Mouse (Mus musculus): ENCODE measurements around the gene Shc4. TPM values are rescaled to one million over a fixed set of nuclear protein-coding genes. Genes with fewer than 3 reads are reported as not detected.

Shc4 gene
- polyA plus RNA-seq, 1 experiment from 2014 or later, result 0.82 TPM

GRCm38 (mm10) chr2:125659823-125660536, 64.0 kb downstream of the Shc4 start:
- H3K27me3 ChIP-seq (replicated peaks), result peaks cover 6% of the 10 kb centered on the region; the same call in 1 of the 2 replicates
- 15% methylated on average over 10 of the region's 10 CpGs for WGBS (ENCODE audit: insufficient replicate concordance)
- H3K9ac ChIP-seq, result peak overlapping the region; percentile 1; the same call in 1 of the 2 replicates
- H3K36me3 ChIP-seq, result no peaks in the 10 kb centered on the region
- H3K4me1 ChIP-seq, result peaks cover 35% of the 10 kb centered on the region
- H3K4me2 ChIP-seq, result peak overlapping the region; percentile 39
- H3K27ac ChIP-seq, result no peak overlapping the region
- H3K4me3 ChIP-seq, result peak overlapping the region; percentile 4; the same call in 1 of the 2 replicates
- no peaks in the 10 kb centered on the region for H3K9me3 ChIP-seq (replicated peaks)
- ATAC-seq, result peak; percentile 36

DNA sequence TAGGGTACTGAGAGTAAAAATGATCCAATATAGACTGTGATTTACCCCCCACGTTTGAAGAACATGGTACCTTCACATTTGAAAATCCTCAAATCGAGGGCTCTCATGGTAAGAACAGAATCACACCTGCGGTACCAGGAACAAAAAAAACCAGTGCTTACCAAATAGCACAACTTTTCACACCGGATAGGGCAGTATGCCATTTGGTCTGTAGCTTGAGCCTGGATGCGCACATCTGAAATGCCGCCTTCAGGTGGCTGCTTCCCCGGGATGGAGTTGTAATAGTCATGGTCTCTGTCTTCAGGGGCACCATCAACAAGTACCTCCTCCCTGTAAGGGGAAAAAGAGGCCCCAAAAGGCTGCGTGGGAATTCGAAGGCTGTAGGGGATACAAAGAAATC, 68.6 kb downstream of the Shc4 start:
- H3K9me3 ChIP-seq (replicated peaks), result no peaks in the 10 kb centered on the region
- no peak for ATAC-seq
- no peaks in the 10 kb centered on the region for H3K27me3 ChIP-seq (replicated peaks)
- H3K27ac ChIP-seq, result no peak overlapping the region
- peaks cover under 1% of the 10 kb centered on the region for H3K4me1 ChIP-seq
- no peak overlapping the region for H3K4me2 ChIP-seq
- H3K4me3 ChIP-seq, result no peak overlapping the region
- no peaks in the 10 kb centered on the region for H3K36me3 ChIP-seq
- no peak overlapping the region for H3K9ac ChIP-seq
- 75% methylated on average over 9 of the region's 9 CpGs for WGBS (ENCODE audit: insufficient replicate concordance)

DNA sequence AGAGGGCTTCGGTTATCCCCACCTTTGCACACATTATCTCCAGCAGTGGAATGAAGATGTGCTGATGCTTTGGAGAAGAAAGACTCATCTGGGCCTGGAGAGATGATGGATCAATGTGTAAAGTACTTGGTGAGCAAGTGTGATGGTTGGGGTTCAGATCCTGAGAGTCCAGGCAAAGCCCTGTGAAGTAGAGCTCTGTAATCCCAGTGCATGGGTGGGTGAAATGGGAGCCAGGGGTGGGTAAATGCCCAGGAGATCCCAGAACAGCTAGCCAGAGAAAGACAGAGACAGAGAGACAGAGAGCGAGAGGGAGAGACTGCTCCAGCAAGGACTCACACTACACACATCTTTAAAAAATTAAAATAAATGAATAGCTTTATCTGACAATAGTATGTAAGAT, 70.7 kb downstream of the Shc4 start:
- no peak for ATAC-seq
- Histone ChIP-seq H3K27me3 (replicated peaks) (no peaks in the 10 kb centered on the region), H3K9me3 (replicated peaks) (no peaks in the 10 kb centered on the region), H3K4me3 (no peak overlapping the region), H3K4me1 (no peaks in the 10 kb centered on the region), H3K27ac (no peak overlapping the region), H3K4me2 (no peak overlapping the region), H3K36me3 (no peaks in the 10 kb centered on the region), H3K9ac (no peak overlapping the region)
- WGBS (ENCODE audit: insufficient replicate concordance), result 81% methylated on average over 2 of the region's 2 CpGs

DNA sequence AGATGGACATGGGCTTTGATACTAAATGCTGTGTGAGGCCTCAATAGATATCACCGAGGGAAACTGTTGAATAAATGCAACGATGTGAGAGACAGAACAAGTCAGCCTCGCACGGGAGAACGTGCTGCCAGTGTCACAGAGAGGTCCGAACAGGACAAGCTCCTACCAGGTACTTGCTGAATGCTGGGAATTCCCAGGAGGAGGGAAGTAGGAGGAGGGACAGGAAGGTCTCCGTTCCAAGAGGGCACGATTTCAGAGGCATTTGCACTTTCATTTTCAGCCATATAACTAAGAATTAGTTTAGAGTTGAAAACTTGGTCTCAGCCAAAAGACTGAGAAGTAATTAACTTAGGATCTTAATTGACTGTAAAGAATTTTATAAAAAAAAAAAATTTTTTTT, 72.4 kb downstream of the Shc4 start:
- Histone ChIP-seq H3K4me3 (no peak overlapping the region), H3K27me3 (replicated peaks) (no peaks in the 10 kb centered on the region), H3K4me2 (no peak overlapping the region), H3K36me3 (no peaks in the 10 kb centered on the region), H3K9ac (no peak overlapping the region), H3K9me3 (replicated peaks) (no peaks in the 10 kb centered on the region), H3K4me1 (no peaks in the 10 kb centered on the region), H3K27ac (no peak overlapping the region)
- ATAC-seq, result no peak
- WGBS (ENCODE audit: insufficient replicate concordance), result 68% methylated on average over 8 of the region's 8 CpGs

- no peak overlapping the region for H3K4me2 ChIP-seq
- H3K9ac ChIP-seq, result no peak overlapping the region
- ATAC-seq, result no peak
- no peak overlapping the region for H3K27ac ChIP-seq
- 80% methylated on average over 14 of the region's 14 CpGs for WGBS (ENCODE audit: insufficient replicate concordance)
- no peaks in the 10 kb centered on the region for H3K27me3 ChIP-seq (replicated peaks)
- H3K36me3 ChIP-seq, result no peaks in the 10 kb centered on the region
- H3K4me1 ChIP-seq, result no peaks in the 10 kb centered on the region
- no peaks in the 10 kb centered on the region for H3K9me3 ChIP-seq (replicated peaks)
- no peak overlapping the region for H3K4me3 ChIP-seq
Measured at GRCm38 (mm10) chr2:125650742-125651352, 73.1 kb downstream of the Shc4 start.

DNA sequence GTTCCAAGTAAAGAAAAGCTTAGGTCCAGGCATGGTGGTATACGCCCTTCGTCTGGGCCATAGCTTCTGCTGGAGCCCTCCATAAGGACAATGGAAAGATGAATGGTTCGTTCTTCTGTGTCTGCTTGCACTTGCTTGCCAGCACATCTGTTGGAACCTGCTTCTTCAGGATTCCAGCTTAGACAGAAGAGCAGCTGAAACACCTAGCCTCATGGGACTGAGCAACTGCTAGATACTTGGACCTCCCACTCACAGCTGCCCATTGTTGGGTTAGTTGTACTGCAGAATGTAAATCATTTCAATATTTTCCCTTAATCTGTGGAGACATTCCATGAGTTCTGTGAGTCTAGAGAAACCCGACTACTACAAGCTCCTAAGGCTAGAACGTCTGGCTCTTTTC, 73.9 kb downstream of the Shc4 start:
- Histone ChIP-seq H3K36me3 (no peaks in the 10 kb centered on the region), H3K9ac (no peak overlapping the region)
- no peak for ATAC-seq

DNA sequence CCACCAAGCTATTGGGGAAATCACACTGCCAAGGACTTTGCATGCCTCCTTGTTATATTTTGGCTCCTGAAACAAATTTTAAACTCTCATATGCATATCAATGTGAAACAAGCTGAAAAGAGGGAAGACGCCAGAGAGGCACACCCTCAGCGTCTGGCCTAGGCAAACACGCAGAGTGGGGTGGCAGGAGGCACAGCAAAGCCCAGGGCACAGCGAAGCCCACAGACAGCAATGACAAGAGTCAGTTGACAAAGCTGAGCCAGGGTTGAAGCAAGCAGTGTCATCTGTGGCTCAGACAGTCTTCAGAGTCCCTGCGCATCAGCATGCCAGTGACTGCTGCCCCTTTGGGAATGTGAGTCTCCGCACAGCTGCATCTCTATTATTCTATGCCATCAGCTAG, 79.0 kb downstream of the Shc4 start:
- Histone ChIP-seq H3K4me3 (no peak overlapping the region), H3K36me3 (no peaks in the 10 kb centered on the region), H3K27me3 (replicated peaks) (no peaks in the 10 kb centered on the region), H3K9me3 (replicated peaks) (no peaks in the 10 kb centered on the region), H3K9ac (no peak overlapping the region), H3K4me2 (no peak overlapping the region), H3K4me1 (no peaks in the 10 kb centered on the region), H3K27ac (no peak overlapping the region)
- 75% methylated on average over 6 of the region's 6 CpGs for WGBS (ENCODE audit: insufficient replicate concordance)
- ATAC-seq, result no peak

More for the DNA sequence above, 73.9 kb downstream of the Shc4 start:
- Histone ChIP-seq H3K9me3 (replicated peaks) (no peaks in the 10 kb centered on the region), H3K27ac (no peak overlapping the region), H3K4me2 (no peak overlapping the region), H3K4me3 (no peak overlapping the region), H3K27me3 (replicated peaks) (no peaks in the 10 kb centered on the region), H3K4me1 (no peaks in the 10 kb centered on the region)
- WGBS (ENCODE audit: insufficient replicate concordance), result 75% methylated on average over 5 of the region's 5 CpGs

DNA sequence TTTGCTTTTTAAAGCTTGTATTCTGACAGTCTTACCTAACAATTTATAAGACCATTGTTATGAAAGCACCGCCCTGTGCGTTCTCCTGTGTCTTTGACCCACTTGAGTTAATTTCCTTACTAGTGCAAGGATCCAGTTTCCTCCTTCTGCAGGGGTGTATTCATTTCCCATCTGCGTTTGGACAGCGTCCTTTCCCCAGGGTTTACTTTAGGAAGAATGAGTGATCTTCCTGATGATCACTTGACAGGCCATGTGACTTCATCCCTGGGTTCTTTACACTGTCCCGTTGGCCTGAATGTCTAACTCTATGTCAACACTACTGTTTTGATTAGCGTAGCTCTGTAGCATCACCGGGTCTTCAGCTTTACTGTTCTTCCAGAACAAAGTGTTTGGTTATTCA, 86.6 kb downstream of the Shc4 start:
- H3K36me3 ChIP-seq, result no peaks in the 10 kb centered on the region
- ATAC-seq, result no peak
- 69% methylated on average over 7 of the region's 7 CpGs for WGBS (ENCODE audit: insufficient replicate concordance)
- H3K27me3 ChIP-seq (replicated peaks), result no peaks in the 10 kb centered on the region
- H3K4me1 ChIP-seq, result no peaks in the 10 kb centered on the region
- H3K9ac ChIP-seq, result no peak overlapping the region
- H3K27ac ChIP-seq, result no peak overlapping the region
- no peak overlapping the region for H3K4me2 ChIP-seq
- no peak overlapping the region for H3K4me3 ChIP-seq
- no peaks in the 10 kb centered on the region for H3K9me3 ChIP-seq (replicated peaks)

DNA sequence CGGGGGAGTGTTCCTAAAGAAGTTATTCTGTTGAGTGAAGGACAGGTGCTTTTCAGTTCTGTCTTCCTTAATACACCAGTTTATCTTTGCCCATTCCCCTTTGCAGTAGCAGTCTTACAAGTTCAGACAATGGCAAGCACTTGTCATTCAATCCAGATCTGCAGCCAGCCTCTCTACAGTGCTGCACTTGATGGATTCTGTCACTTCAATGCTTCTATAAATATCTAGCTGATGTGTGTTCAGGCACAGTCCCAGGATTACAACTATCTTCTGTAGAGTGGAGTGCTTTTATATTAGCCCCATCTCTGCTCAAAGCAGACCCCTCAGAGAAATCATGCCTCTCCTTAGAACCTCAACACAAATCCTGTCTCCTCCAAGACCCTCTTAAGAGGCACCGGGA, 93.9 kb downstream of the Shc4 start:
- no peak for ATAC-seq
- Histone ChIP-seq H3K36me3 (no peaks in the 10 kb centered on the region), H3K4me2 (no peak overlapping the region), H3K4me1 (peaks cover 8% of the 10 kb centered on the region), H3K9ac (no peak overlapping the region), H3K27me3 (replicated peaks) (0 out of 2 replicates have a peak, but pooled peaks cover 4% of the 10 kb centered on the region), H3K27ac (no peak overlapping the region), H3K9me3 (replicated peaks) (no peaks in the 10 kb centered on the region), H3K4me3 (no peak overlapping the region)
- 85% methylated on average over 2 of the region's 2 CpGs for WGBS (ENCODE audit: insufficient replicate concordance)

DNA sequence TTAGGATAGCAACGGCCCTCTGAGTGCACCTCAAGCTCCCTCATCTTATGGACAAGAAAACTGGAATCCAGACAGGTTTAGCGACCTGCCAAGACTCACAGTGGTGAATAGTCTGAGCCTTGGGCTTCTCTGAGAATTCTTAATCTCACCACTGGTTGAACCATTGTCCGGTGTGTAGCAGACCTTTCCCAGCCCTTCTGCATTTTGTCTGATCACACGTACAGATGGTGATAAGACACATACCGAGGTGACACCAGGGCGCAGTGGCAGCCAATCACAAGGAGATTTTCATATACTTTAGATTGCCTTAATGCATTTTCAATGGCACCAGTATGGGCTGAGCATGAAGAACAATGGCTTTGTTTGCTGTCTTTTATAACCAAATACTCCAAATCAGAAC, 95.5 kb downstream of the Shc4 start:
- Histone ChIP-seq H3K27ac (no peak overlapping the region), H3K27me3 (replicated peaks) (0 out of 2 replicates have a peak, but pooled peaks cover 4% of the 10 kb centered on the region), H3K9me3 (replicated peaks) (no peaks in the 10 kb centered on the region), H3K4me3 (no peak overlapping the region), H3K4me1 (peaks cover 17% of the 10 kb centered on the region), H3K36me3 (no peaks in the 10 kb centered on the region), H3K4me2 (no peak overlapping the region), H3K9ac (no peak overlapping the region)
- WGBS (ENCODE audit: insufficient replicate concordance), result 58% methylated on average over 6 of the region's 6 CpGs
- ATAC-seq, result no peak

GRCm38 (mm10) chr2:125626536-125626935, 97.4 kb downstream of the Shc4 start:
- WGBS (ENCODE audit: insufficient replicate concordance), result 81% methylated on average over 4 of the region's 4 CpGs
- Histone ChIP-seq H3K9ac (no peak overlapping the region), H3K27ac (0 out of 2 replicates have a peak overlapping the region, but pooled peaks have one; percentile 14), H3K4me1 (peaks cover 33% of the 10 kb centered on the region), H3K4me2 (no peak overlapping the region), H3K27me3 (replicated peaks) (0 out of 2 replicates have a peak, but pooled peaks cover 4% of the 10 kb centered on the region), H3K36me3 (peaks cover 10% of the 10 kb centered on the region; the same call in 1 of the 2 replicates), H3K4me3 (no peak overlapping the region), H3K9me3 (replicated peaks) (no peaks in the 10 kb centered on the region)
- no peak for ATAC-seq

GRCm38 (mm10) chr2:125624837-125625351, 99.1 kb downstream of the Shc4 start, which contains the start of gene Cep152:
Gene Cep152, minus strand, starts transcription at chr2:125625113.
- H3K27ac ChIP-seq, result peak within 1 kb of the TSS; percentile 72
- peaks cover 33% of the 10 kb centered on the region for H3K4me1 ChIP-seq
- peak within 1 kb of the TSS; percentile 84 for H3K4me3 ChIP-seq
- H3K27me3 ChIP-seq (replicated peaks), result 0 out of 2 replicates have a peak, but pooled peaks cover 4% of the 10 kb centered on the region
- peak within 1 kb of the TSS; percentile 85 for H3K4me2 ChIP-seq
- H3K9ac ChIP-seq, result peak within 1 kb of the TSS; percentile 87
- WGBS (ENCODE audit: insufficient replicate concordance), result 1% methylated on average over 50 of the region's 50 CpGs
- peaks cover 27% of the 10 kb centered on the region for H3K36me3 ChIP-seq
- H3K9me3 ChIP-seq (replicated peaks), result no peaks in the 10 kb centered on the region
- ATAC-seq, result peak; percentile 99

Data from liver, embryonic 12.5 days (tissue).